ENCODE assay signal across 12 mouse cellular contexts in the genomic region with DNA sequence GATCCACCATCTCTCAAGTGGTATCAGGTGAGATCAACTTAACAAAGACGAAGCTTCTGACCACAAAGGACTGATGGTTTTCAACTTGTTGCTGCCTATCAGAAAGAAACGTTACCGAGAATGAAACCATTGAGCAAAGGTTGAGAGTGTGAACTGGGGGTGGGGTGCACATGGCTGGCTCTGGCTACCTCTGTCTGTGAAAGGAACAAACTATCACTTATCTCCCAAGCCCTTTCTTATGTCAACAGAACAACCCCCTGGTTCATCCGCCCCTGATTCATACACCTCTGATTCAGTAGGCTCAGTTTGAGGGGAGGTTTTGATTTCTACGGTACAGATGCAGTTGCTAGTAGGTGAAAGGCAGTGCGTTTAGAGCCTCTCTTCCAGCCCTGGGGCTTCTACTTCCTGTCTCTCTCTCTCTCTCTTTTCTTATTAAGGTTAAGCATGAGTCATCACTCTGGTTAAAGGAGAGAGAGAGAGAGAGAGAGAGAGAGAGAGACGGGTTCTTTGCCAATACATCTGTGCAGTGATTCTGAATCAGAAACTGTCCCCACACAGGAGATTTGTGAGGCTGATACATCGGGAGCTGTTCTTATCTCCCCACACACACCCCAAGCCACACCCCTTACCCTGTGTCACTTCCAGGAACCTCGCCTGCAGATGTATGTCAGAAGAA. TPM values are rescaled to one million over a fixed set of nuclear protein-coding genes. Genes with fewer than 3 reads are reported as not detected.
DNase-seq lines count a peak whose midpoint lies in the region; ATAC-seq lines count a peak whose summit lies in the region.
"Had no signal": no experiment of that assay in that cellular context is flagged by ENCODE, and none has a peak within 500 bp of the region (broad histone marks: within the 10 kb centered on the region; RNA-seq: fewer than 3 reads in every experiment).

No protein-coding gene starts in this region.

- peak overlapping the region; percentile 23 for H3K4me2 ChIP-seq in heart, embryonic 13.5 days
- H3K4me2 ChIP-seq: embryonic facial prominence, embryonic 15.5 days; limb, embryonic 12.5 days had no signal

- no peak for DNase-seq in heart, adult 18-20 months
- peak; percentile 82 for DNase-seq in CD4-positive, CD25-positive, alpha-beta regulatory T cell, adult 2 months (ENCODE audit: low read depth, low spot score)
- peak; percentile 6 for DNase-seq in c-Kit-positive CD71-negative TER-119-negative erythroid progenitor cells, embryonic 14.5 days (ENCODE audit: low read depth)
- peak; percentile 11 to 32 for DNase-seq in natural killer cell, adult 2 months (ENCODE audit: low spot score in 2 of 2)
- DNase-seq in kidney, adult 9 months, result no peak
- DNase-seq in embryo, embryonic 11 days, result no peak
- DNase-seq in left cerebral cortex, adult 11 months (ENCODE audit: low spot score), result no peak
- DNase-seq: cerebellum, adult 11 months; kidney, postnatal 36 days had no signal

- H3K27me3 ChIP-seq in heart, embryonic 13.5 days (replicated peaks), result no peaks in the 10 kb centered on the region
- H3K27me3 ChIP-seq: embryonic facial prominence, embryonic 15.5 days; limb, embryonic 12.5 days had no signal

- no peaks in the 10 kb centered on the region for H3K36me3 ChIP-seq in heart, embryonic 13.5 days
- H3K36me3 ChIP-seq: embryonic facial prominence, embryonic 15.5 days; limb, embryonic 12.5 days had no signal

- H3K9me3 ChIP-seq in heart, embryonic 13.5 days, result no peaks in the 10 kb centered on the region
- H3K9me3 ChIP-seq: embryonic facial prominence, embryonic 15.5 days; limb, embryonic 12.5 days had no signal

- peaks cover 12% of the 10 kb centered on the region for H3K4me1 ChIP-seq in heart, embryonic 13.5 days
- H3K4me1 ChIP-seq: limb, embryonic 12.5 days had no signal

- no peak overlapping the region; the same call in 1 of the 2 replicates for H3K9ac ChIP-seq in heart, embryonic 13.5 days
- H3K9ac ChIP-seq: embryonic facial prominence, embryonic 15.5 days; limb, embryonic 12.5 days had no signal

- ATAC-seq in heart, embryonic 13.5 days (ENCODE audit: extremely low read depth, insufficient number of reproducible peaks, low FRiP score, low TSS enrichment), result no peak

- 33% methylated on average over 9 of the region's 9 CpGs for WGBS in heart, embryonic 13.5 days

- H3K27ac ChIP-seq in heart, embryonic 13.5 days (replicated peaks), result no peak overlapping the region
- H3K27ac ChIP-seq: embryonic facial prominence, embryonic 15.5 days; limb, embryonic 12.5 days had no signal

- H3K4me3 ChIP-seq in heart, embryonic 13.5 days, result no peak overlapping the region
- H3K4me3 ChIP-seq: embryonic facial prominence, embryonic 15.5 days; limb, embryonic 12.5 days had no signal

RNA-seq across cellular contexts. Expression of a gene that starts 59.0 kb away (rescaled TPM):
- 124 and 131 TPM in 2 replicates for polyA plus RNA-seq in heart, embryonic 13.5 days (2015; fragmentation: Nextera tagmentation; extraction: Ambion mirVana)
- 10 to 100 TPM; 39.5 to 43.2 TPM for total RNA-seq in heart, adult 18-20 months (2021)

Comparison
In these comparisons a context has a peak if more than half of its experiments do, and no peak if none do; other contexts are left out.
1. DNase-seq: peak in CD4-positive, CD25-positive, alpha-beta regulatory T cell, adult 2 months (single experiment), c-Kit-positive CD71-negative TER-119-negative erythroid progenitor cells, embryonic 14.5 days (single experiment) and natural killer cell, adult 2 months (2 of 2); none in heart, adult 18-20 months (0 of 2), kidney, adult 9 months (single experiment), embryo, embryonic 11 days (single experiment) and left cerebral cortex, adult 11 months (single experiment).